Mouse (Mus musculus) liver, embryonic 16.5 days (tissue): ENCODE measurements around the gene Slmap. TPM values are rescaled to one million over a fixed set of nuclear protein-coding genes. Genes with fewer than 3 reads are reported as not detected.
A peak's percentile ranks its signal among the peaks of the same experiment; 100 is the strongest.

Experiments
- ATAC-seq: fragments of 200-750 bp; cut with Nextera tagmentation; 2 replicates; pipeline ENCODE4 v1.8.0; 2017; ENCODE audit warnings: low read depth, mild to moderate bottlenecking, moderate number of reproducible peaks, moderate library complexity
- H3K27ac ChIP-seq: fragments of 300-500 bp; sonication (generic); 2 replicates; pipeline ENCODE4 v1.5.1; 2014; ENCODE audit warnings: mild to moderate bottlenecking, low read length
- H3K27me3 ChIP-seq: fragments of 300-500 bp; sonication (generic); 2 replicates; pipeline ENCODE4 v1.6.1; 2014; ENCODE audit warnings: low read depth, low read length, mixed read lengths; ENCODE audit not compliant: control insufficient read depth, insufficient read depth
- H3K36me3 ChIP-seq: fragments of 300-500 bp; sonication (generic); 2 replicates; pipeline ENCODE4 v1.6.1; 2014; ENCODE audit warnings: mild to moderate bottlenecking; ENCODE audit not compliant: control insufficient read depth, insufficient read depth
- H3K4me1 ChIP-seq: fragments of 300-500 bp; sonication (generic); 2 replicates; pipeline ENCODE4 v1.6.1; 2014; ENCODE audit warnings: low read depth, low read length, mixed read lengths; ENCODE audit not compliant: control insufficient read depth
- H3K4me2 ChIP-seq: fragments of 300-500 bp; sonication (generic); 2 replicates; pipeline ENCODE4 v1.6.1; 2014; ENCODE audit warnings: low read depth, low read length, mixed read lengths
- H3K4me3 ChIP-seq: fragments of 300-500 bp; sonication (generic); 2 replicates; pipeline ENCODE4 v1.5.1; 2014; ENCODE audit warnings: low read depth, mild to moderate bottlenecking, low read length
- H3K9ac ChIP-seq: fragments of 300-500 bp; sonication (generic); 2 replicates; pipeline ENCODE4 v1.6.1; 2014; ENCODE audit warnings: low read depth, low read length
- H3K9me3 ChIP-seq: fragments of 300-500 bp; sonication (generic); replicated peaks from 2 replicates; pipeline ENCODE4 v1.6.1; 2016; ENCODE audit warnings: low read length; ENCODE audit not compliant: control insufficient read depth
- WGBS: fragments of 180-500 bp; shearing (Covaris S2); extraction: QIAGEN DNeasy Blood & Tissue Kit; methylation state at CpG from one replicate; pipeline ENCODE4 v1.1.7; 2014; ENCODE audit not compliant: insufficient replicate concordance; 5-methylcytosine and 5-hydroxymethylcytosine counted together
- polyA plus RNA-seq: library from polyadenylated mRNA; unstranded; fragments of >200 nt; fragmentation: Nextera tagmentation; extraction: Ambion mirVana; gene quantifications from 2 replicates; pipeline ENCODE4 v1.2.1, GENCODE M21; 2015

The Slmap gene
- polyA plus RNA-seq, 1 experiment from 2014 or later, result 7.5 TPM

- ATAC-seq, result no peak
- H3K4me3 ChIP-seq, result no peak overlapping the region
- no peaks in the 10 kb centered on the region for H3K27me3 ChIP-seq
- no peaks in the 10 kb centered on the region for H3K36me3 ChIP-seq
- H3K27ac ChIP-seq, result no peak overlapping the region
- H3K4me1 ChIP-seq, result peaks cover 4% of the 10 kb centered on the region; the same call in 1 of the 2 replicates
- WGBS, result 80% methylated on average over 4 of the region's 4 CpGs
- no peak overlapping the region for H3K9ac ChIP-seq
- H3K9me3 ChIP-seq, result no peaks in the 10 kb centered on the region
- no peak overlapping the region for H3K4me2 ChIP-seq
Measured at GRCm38 (mm10) chr14:26539241-26539640, 4.5 kb upstream of the Slmap start.

GRCm38 (mm10) chr14:26533821-26534756, 642 bp downstream of the Slmap start:
- peak; percentile 66 for ATAC-seq
- no peaks in the 10 kb centered on the region for H3K36me3 ChIP-seq
- peaks cover 21% of the 10 kb centered on the region for H3K4me1 ChIP-seq
- H3K4me2 ChIP-seq, result peak overlapping the region; percentile 96
- H3K4me3 ChIP-seq, result peak overlapping the region; percentile 98
- H3K9ac ChIP-seq, result peak overlapping the region; percentile 98
- under 1% methylated on average over 82 of the region's 92 CpGs for WGBS
- no peaks in the 10 kb centered on the region for H3K9me3 ChIP-seq
- no peaks in the 10 kb centered on the region for H3K27me3 ChIP-seq
- H3K27ac ChIP-seq, result peak overlapping the region; percentile 89

GRCm38 (mm10) chr14:26533267-26533666, 1.5 kb downstream of the Slmap start:
- Histone ChIP-seq H3K9ac (peak overlapping the region; percentile 98), H3K36me3 (no peaks in the 10 kb centered on the region), H3K27me3 (no peaks in the 10 kb centered on the region), H3K4me1 (peaks cover 21% of the 10 kb centered on the region), H3K4me2 (peak overlapping the region; percentile 96), H3K4me3 (peak overlapping the region; percentile 98), H3K27ac (peak overlapping the region; percentile 89; the same call in 1 of the 2 replicates), H3K9me3 (no peaks in the 10 kb centered on the region)
- no peak for ATAC-seq
- WGBS, result 14% methylated on average over 19 of the region's 19 CpGs

GRCm38 (mm10) chr14:26532752-26533151, 2.0 kb downstream of the Slmap start:
- Histone ChIP-seq H3K36me3 (no peaks in the 10 kb centered on the region), H3K4me1 (peaks cover 23% of the 10 kb centered on the region), H3K9me3 (no peaks in the 10 kb centered on the region), H3K27ac (no peak overlapping the region), H3K9ac (peak overlapping the region; percentile 98), H3K4me2 (peak overlapping the region; percentile 96), H3K27me3 (no peaks in the 10 kb centered on the region), H3K4me3 (peak overlapping the region; percentile 98)
- 34% methylated on average over 9 of the region's 9 CpGs for WGBS
- ATAC-seq, result no peak

- H3K36me3 ChIP-seq, result no peaks in the 10 kb centered on the region
- H3K4me2 ChIP-seq, result peak overlapping the region; percentile 31; the same call in 1 of the 2 replicates
- H3K4me3 ChIP-seq, result peak overlapping the region; percentile 14
- H3K4me1 ChIP-seq, result peaks cover 26% of the 10 kb centered on the region
- H3K9me3 ChIP-seq, result no peaks in the 10 kb centered on the region
- H3K27me3 ChIP-seq, result no peaks in the 10 kb centered on the region
- no peak overlapping the region for H3K27ac ChIP-seq
- no peak overlapping the region for H3K9ac ChIP-seq
- 51% methylated on average over 10 of the region's 10 CpGs for WGBS
- no peak for ATAC-seq
Measured at GRCm38 (mm10) chr14:26531410-26532313, 3.1 kb downstream of the Slmap start.

- H3K36me3 ChIP-seq, result no peaks in the 10 kb centered on the region
- H3K4me1 ChIP-seq, result peaks cover 31% of the 10 kb centered on the region
- 57% methylated on average over 7 of the region's 7 CpGs for WGBS
- ATAC-seq, result no peak
- H3K9ac ChIP-seq, result no peak overlapping the region
- no peaks in the 10 kb centered on the region for H3K9me3 ChIP-seq
- 0 out of 2 replicates have a peak overlapping the region, but pooled peaks have one; percentile 0 for H3K4me2 ChIP-seq
- H3K27ac ChIP-seq, result no peak overlapping the region
- H3K27me3 ChIP-seq, result no peaks in the 10 kb centered on the region
- no peak overlapping the region for H3K4me3 ChIP-seq
Measured at GRCm38 (mm10) chr14:26530350-26530749, 4.4 kb downstream of the Slmap start.

- Histone ChIP-seq H3K27me3 (no peaks in the 10 kb centered on the region), H3K4me3 (no peak overlapping the region), H3K36me3 (0 out of 2 replicates have a peak, but pooled peaks cover 3% of the 10 kb centered on the region), H3K27ac (no peak overlapping the region), H3K9me3 (no peaks in the 10 kb centered on the region), H3K4me1 (peaks cover 23% of the 10 kb centered on the region), H3K9ac (no peak overlapping the region), H3K4me2 (no peak overlapping the region)
- ATAC-seq, result no peak
- WGBS, result 54% methylated on average over 2 of the region's 2 CpGs
Measured at GRCm38 (mm10) chr14:26528296-26528695, 6.4 kb downstream of the Slmap start.

- Histone ChIP-seq H3K4me2 (no peak overlapping the region), H3K27me3 (no peaks in the 10 kb centered on the region), H3K4me1 (peaks cover 14% of the 10 kb centered on the region), H3K4me3 (no peak overlapping the region), H3K27ac (no peak overlapping the region), H3K9me3 (no peaks in the 10 kb centered on the region), H3K36me3 (0 out of 2 replicates have a peak, but pooled peaks cover 3% of the 10 kb centered on the region), H3K9ac (no peak overlapping the region)
- 71% methylated on average over 3 of the region's 3 CpGs for WGBS
- no peak for ATAC-seq
Measured at GRCm38 (mm10) chr14:26525955-26526354, 8.8 kb downstream of the Slmap start.
